Mouse (Mus musculus) thymus, adult 2 months (tissue): ENCODE measurements around the gene Nudt6.

Experiments
- CTCF ChIP-seq: fragments of 200-500 bp; IDR thresholded peaks from 2 replicates; pipeline ENCODE4 v1.5.1; 2012; ENCODE audit warnings: mild to moderate bottlenecking, control low read depth, low read length, moderate library complexity, borderline replicate concordance; ENCODE audit not compliant: control insufficient read depth, poor library complexity, insufficient read depth; ENCODE audit errors: extremely low read depth
- POLR2A ChIP-seq: fragments of 200-500 bp; IDR thresholded peaks from 2 replicates; pipeline ENCODE4 v1.6.1; 2012; ENCODE audit warnings: mild to moderate bottlenecking, low read length, control low read depth, moderate library complexity; ENCODE audit not compliant: control insufficient read depth, poor library complexity, insufficient read depth; ENCODE audit errors: extremely low read depth

- TF ChIP-seq POLR2A (no peak), CTCF (no peak)
These were observed 5.5 kb downstream of the Nudt6 start for GRCm38 (mm10) chr3:37414413-37414960.
